Comparison of ENCODE assay signal across 8 mouse cellular contexts in genomic region chr6:91472319-91472718, GRCm38 (mm10). TPM values are rescaled to one million over a fixed set of nuclear protein-coding genes. Genes with fewer than 3 reads are reported as not detected.
DNase-seq lines count a peak whose midpoint lies in the region; ATAC-seq and TF ChIP-seq lines count a peak whose summit lies in the region.

No protein-coding gene starts in this region.

- H3K4me3 ChIP-seq in cerebellum, adult 2 months (replicated peaks; ENCODE audit: insufficient read depth, low read depth, low read length) = peak overlapping the region; percentile 70
- H3K4me3 ChIP-seq in intestine, embryonic 15.5 days (replicated peaks) = peak overlapping the region; percentile 53
- peak overlapping the region; percentile 68 for H3K4me3 ChIP-seq in midbrain, embryonic 15.5 days

- H3K36me3 ChIP-seq in intestine, embryonic 15.5 days = peaks cover 2% of the 10 kb centered on the region
- peaks cover 4% of the 10 kb centered on the region for H3K36me3 ChIP-seq in midbrain, embryonic 15.5 days (replicated peaks)

- H3K9me3 ChIP-seq in intestine, embryonic 15.5 days = no peaks in the 10 kb centered on the region
- no peaks in the 10 kb centered on the region for H3K9me3 ChIP-seq in midbrain, embryonic 15.5 days

- 49% methylated on average over 6 of the region's 6 CpGs for WGBS in cerebellum, adult 2 months
- WGBS in intestine, embryonic 15.5 days = 32% methylated on average over 6 of the region's 6 CpGs
- WGBS in midbrain, embryonic 15.5 days = 29% methylated on average over 6 of the region's 6 CpGs

- DNase-seq in cerebellum, adult 2 months = peak in 1 of 2 experiments; percentile 17
- no peak for DNase-seq in cerebellum, postnatal 4 days (ENCODE audit: low spot score in 2 of 2)
- peak; percentile 89 for DNase-seq in 416B (ENCODE audit: low read depth)
- peak; percentile 24 for DNase-seq in embryo, embryonic 10 days (ENCODE audit: low spot score)
- no peak for DNase-seq in right cerebral cortex, postnatal 36 days (ENCODE audit: low spot score in 2 of 2)
- DNase-seq in ovary, postnatal 36 days (ENCODE audit: low spot score) = no peak

- H3K4me2 ChIP-seq in intestine, embryonic 15.5 days (replicated peaks) = peak overlapping the region; percentile 63
- H3K4me2 ChIP-seq in midbrain, embryonic 15.5 days = peak overlapping the region; percentile 59

- no peak for TF ChIP-seq POLR2A in cerebellum, adult 2 months (IDR thresholded peaks at IDR 0.05; ENCODE audit: borderline replicate concordance, insufficient read depth, low read length)

- peaks cover 2% of the 10 kb centered on the region; the same call in 1 of the 2 replicates for H3K4me1 ChIP-seq in cerebellum, adult 2 months (ENCODE audit: control insufficient read depth, insufficient read depth, low read length)
- peaks cover 16% of the 10 kb centered on the region for H3K4me1 ChIP-seq in intestine, embryonic 15.5 days (replicated peaks)
- peaks cover 20% of the 10 kb centered on the region for H3K4me1 ChIP-seq in midbrain, embryonic 15.5 days

- no peak for ATAC-seq in intestine, embryonic 15.5 days
- ATAC-seq in midbrain, embryonic 15.5 days (replicated peaks) = no peak

- H3K27ac ChIP-seq in cerebellum, adult 2 months (ENCODE audit: insufficient read depth, low read length) = no peak overlapping the region
- H3K27ac ChIP-seq in intestine, embryonic 15.5 days = 0 out of 2 replicates have a peak overlapping the region, but pooled peaks have one; percentile 80
- peak overlapping the region; percentile 77; the same call in 1 of the 2 replicates for H3K27ac ChIP-seq in midbrain, embryonic 15.5 days

- no peaks in the 10 kb centered on the region for H3K27me3 ChIP-seq in cerebellum, adult 2 months (ENCODE audit: control insufficient read depth, insufficient read depth, low read length)
- H3K27me3 ChIP-seq in intestine, embryonic 15.5 days (replicated peaks) = no peaks in the 10 kb centered on the region
- no peaks in the 10 kb centered on the region for H3K27me3 ChIP-seq in midbrain, embryonic 15.5 days (replicated peaks)

- H3K9ac ChIP-seq in intestine, embryonic 15.5 days = peak overlapping the region; percentile 67
- peak overlapping the region; percentile 67 for H3K9ac ChIP-seq in midbrain, embryonic 15.5 days

- no peak for TF ChIP-seq CTCF in cerebellum, adult 2 months (IDR thresholded peaks at IDR 0.05; ENCODE audit: borderline replicate concordance, insufficient read depth, low read depth, low read length)

RNA-seq across cellular contexts. Expression of gene Chchd4, which starts 1.0 kb away (rescaled TPM):
- polyA plus RNA-seq in cerebellum, adult 2 months (2012; rRNA removed) = 14.5 and 14.9 TPM in 2 replicates
- polyA plus RNA-seq in intestine, embryonic 15.5 days (2015; fragmentation: Nextera tagmentation; extraction: Ambion mirVana) = 38.0 and 39.7 TPM in 2 replicates
- 39.6 and 40.7 TPM in 2 replicates for polyA plus RNA-seq in midbrain, embryonic 15.5 days (2015; fragmentation: Nextera tagmentation; extraction: Ambion mirVana)

RNA-seq across cellular contexts. Expression of gene Tmem43, which starts 1.2 kb away (rescaled TPM):
- 32.1 and 32.7 TPM in 2 replicates for polyA plus RNA-seq in cerebellum, adult 2 months (2012; rRNA removed)
- polyA plus RNA-seq in intestine, embryonic 15.5 days (2015; fragmentation: Nextera tagmentation; extraction: Ambion mirVana) = 36.4 and 40.5 TPM in 2 replicates
- polyA plus RNA-seq in midbrain, embryonic 15.5 days (2015; fragmentation: Nextera tagmentation; extraction: Ambion mirVana) = 51.6 and 52.0 TPM in 2 replicates

RNA-seq across cellular contexts. Expression of gene Xpc, which starts 43.4 kb away (rescaled TPM):
- 13.2 and 14.4 TPM in 2 replicates for polyA plus RNA-seq in cerebellum, adult 2 months (2012; rRNA removed)
- 15.3 and 16.8 TPM in 2 replicates for polyA plus RNA-seq in intestine, embryonic 15.5 days (2015; fragmentation: Nextera tagmentation; extraction: Ambion mirVana)
- polyA plus RNA-seq in midbrain, embryonic 15.5 days (2015; fragmentation: Nextera tagmentation; extraction: Ambion mirVana) = 20.6 and 21.9 TPM in 2 replicates

RNA-seq across cellular contexts. Expression of gene Lsm3, which starts 43.4 kb away (rescaled TPM):
- 51.3 and 51.8 TPM in 2 replicates for polyA plus RNA-seq in cerebellum, adult 2 months (2012; rRNA removed)
- 268 and 270 TPM in 2 replicates for polyA plus RNA-seq in intestine, embryonic 15.5 days (2015; fragmentation: Nextera tagmentation; extraction: Ambion mirVana)
- polyA plus RNA-seq in midbrain, embryonic 15.5 days (2015; fragmentation: Nextera tagmentation; extraction: Ambion mirVana) = 149 and 152 TPM in 2 replicates

Comparison
In these comparisons a context has a peak if more than half of its experiments do, and no peak if none do; other contexts are left out.
1. DNase-seq: peak in 416B (single experiment) and embryo, embryonic 10 days (single experiment); none in cerebellum, postnatal 4 days (0 of 2), right cerebral cortex, postnatal 36 days (0 of 2) and ovary, postnatal 36 days (single experiment).
2. Peak in every context shown above with its lines, with median percentiles within 50 percentile points of each other: H3K4me3 ChIP-seq.